Comparison of ENCODE assay signal across 11 mouse cellular contexts in genomic region chr5:67097106-67098050, GRCm38 (mm10). TPM values are rescaled to one million over a fixed set of nuclear protein-coding genes. Genes with fewer than 3 reads are reported as not detected.
A peak's percentile ranks its signal among the peaks of the same experiment; 100 is the strongest.
DNase-seq lines count a peak whose midpoint lies in the region; ATAC-seq and TF ChIP-seq lines count a peak whose summit lies in the region.
"Had no signal": no experiment of that assay in that cellular context is flagged by ENCODE, and none has a peak within 500 bp of the region (broad histone marks: within the 10 kb centered on the region; RNA-seq: fewer than 3 reads in every experiment).

No protein-coding gene starts in this region.

- no peak overlapping the region for H3K9ac ChIP-seq in forebrain, embryonic 11.5 days (ENCODE audit: low read length)
- H3K9ac ChIP-seq in forebrain, embryonic 16.5 days (replicated peaks; ENCODE audit: low read depth, low read length), result no peak overlapping the region
- H3K9ac ChIP-seq in neural tube, embryonic 11.5 days (ENCODE audit: low read length), result no peak overlapping the region

- H3K4me3 ChIP-seq in forebrain, embryonic 11.5 days (ENCODE audit: low read depth, low read length), result no peak overlapping the region
- H3K4me3 ChIP-seq in forebrain, embryonic 16.5 days (replicated peaks; ENCODE audit: low read length), result no peak overlapping the region
- H3K4me3 ChIP-seq in lung, adult 2 months (replicated peaks; ENCODE audit: extremely low read depth, low read depth, low read length), result no peak overlapping the region
- H3K4me3 ChIP-seq in neural tube, embryonic 11.5 days (ENCODE audit: low read depth, low read length), result no peak overlapping the region

- H3K27ac ChIP-seq in forebrain, embryonic 11.5 days (ENCODE audit: low read depth, low read length), result no peak overlapping the region
- no peak overlapping the region for H3K27ac ChIP-seq in forebrain, embryonic 16.5 days (ENCODE audit: low read length)
- H3K27ac ChIP-seq in neural tube, embryonic 11.5 days (ENCODE audit: low read depth, low read length), result no peak overlapping the region
- H3K27ac ChIP-seq: neural tube, embryonic 12.5 days had no signal

- peaks cover 15% of the 10 kb centered on the region for H3K4me1 ChIP-seq in forebrain, embryonic 11.5 days (replicated peaks; ENCODE audit: control insufficient read depth, insufficient read depth, low read length)
- H3K4me1 ChIP-seq in forebrain, embryonic 16.5 days (replicated peaks; ENCODE audit: control insufficient read depth, insufficient read depth, low read length), result peaks cover 7% of the 10 kb centered on the region
- H3K4me1 ChIP-seq in lung, adult 2 months (ENCODE audit: control insufficient read depth, insufficient read depth, low read length), result no peaks in the 10 kb centered on the region
- peaks cover 6% of the 10 kb centered on the region; the same call in 1 of the 2 replicates for H3K4me1 ChIP-seq in neural tube, embryonic 11.5 days (ENCODE audit: control insufficient read depth, insufficient read depth, low read length)

- ATAC-seq in forebrain, embryonic 11.5 days (replicated peaks; ENCODE audit: low FRiP score), result no peak
- ATAC-seq in forebrain, embryonic 16.5 days, result no peak
- ATAC-seq in neural tube, embryonic 11.5 days (ENCODE audit: insufficient read depth, low FRiP score, low TSS enrichment), result no peak

- H3K36me3 ChIP-seq in forebrain, embryonic 11.5 days (ENCODE audit: control insufficient read depth, insufficient read depth, low read length), result no peaks in the 10 kb centered on the region
- no peaks in the 10 kb centered on the region for H3K36me3 ChIP-seq in forebrain, embryonic 16.5 days (ENCODE audit: control insufficient read depth, insufficient read depth)
- no peaks in the 10 kb centered on the region for H3K36me3 ChIP-seq in neural tube, embryonic 11.5 days (ENCODE audit: control insufficient read depth, insufficient read depth, low read length)
- H3K36me3 ChIP-seq: neural tube, embryonic 12.5 days had no signal

- no peak overlapping the region for H3K4me2 ChIP-seq in forebrain, embryonic 11.5 days (ENCODE audit: low read depth, low read length, severe bottlenecking)
- no peak overlapping the region for H3K4me2 ChIP-seq in forebrain, embryonic 16.5 days (ENCODE audit: low read length)
- H3K4me2 ChIP-seq in neural tube, embryonic 11.5 days (ENCODE audit: low read depth), result no peak overlapping the region

- TF ChIP-seq POLR2A in lung, adult 2 months (IDR thresholded peaks at IDR 0.05; ENCODE audit: borderline replicate concordance, extremely low read depth, low read depth, low read length), result no peak

- under 1% methylated on average over 41 of the region's 41 CpGs for WGBS in forebrain, embryonic 11.5 days
- under 1% methylated on average over 41 of the region's 41 CpGs for WGBS in forebrain, embryonic 16.5 days
- whole genome bisulfite sequencing in lung, adult 2 months, result 5% methylated on average over 41 of the region's 41 CpGs
- 1% methylated on average over 41 of the region's 41 CpGs for WGBS in neural tube, embryonic 11.5 days

- TF ChIP-seq CTCF in lung, adult 2 months (IDR thresholded peaks at IDR 0.05; ENCODE audit: insufficient read depth, low read length), result no peak

- peaks cover 80% of the 10 kb centered on the region for H3K27me3 ChIP-seq in forebrain, embryonic 11.5 days (ENCODE audit: control insufficient read depth, insufficient read depth, low read length)
- H3K27me3 ChIP-seq in forebrain, embryonic 16.5 days (replicated peaks; ENCODE audit: control insufficient read depth, insufficient read depth, low read length), result peaks cover 67% of the 10 kb centered on the region
- H3K27me3 ChIP-seq in neural tube, embryonic 11.5 days (ENCODE audit: control insufficient read depth, insufficient read depth, low read length), result peaks cover 97% of the 10 kb centered on the region

- peak; percentile 60 for DNase-seq in forebrain, embryonic 11.5 days (ENCODE audit: low spot score)
- peak; percentile 16 for DNase-seq in lung, adult 2 months
- DNase-seq in lung, postnatal 10 days, result no peak
- peak; percentile 12 for DNase-seq in heart, postnatal 4 days
- DNase-seq in neural tube, embryonic 11.5 days (ENCODE audit: low spot score), result peak; percentile 53
- no peak for DNase-seq in B cell, adult 2 months
- no peak for DNase-seq in lung, postnatal 14 days
- DNase-seq: layer of hippocampus, postnatal 36 days had no signal

- no peaks in the 10 kb centered on the region for H3K9me3 ChIP-seq in forebrain, embryonic 11.5 days (ENCODE audit: control insufficient read depth, low read length)
- no peaks in the 10 kb centered on the region for H3K9me3 ChIP-seq in forebrain, embryonic 16.5 days (ENCODE audit: control insufficient read depth, low read length)
- H3K9me3 ChIP-seq in neural tube, embryonic 11.5 days (ENCODE audit: control insufficient read depth, low read length), result no peaks in the 10 kb centered on the region
- H3K9me3 ChIP-seq: neural tube, embryonic 12.5 days had no signal

RNA-seq across cellular contexts. Expression of gene Phox2b, which starts 1.7 kb away (rescaled TPM):
- 0.08 TPM in 1 of 2 replicates, not detected in the other for polyA plus RNA-seq in forebrain, embryonic 11.5 days (2014; fragmentation: Nextera tagmentation; extraction: Ambion mirVana)
- polyA plus RNA-seq in forebrain, embryonic 16.5 days (2015; fragmentation: Nextera tagmentation; extraction: Ambion mirVana), result not detected in 2 replicates
- 0.05 TPM in 2 replicates for polyA plus RNA-seq in lung, adult 2 months (2012; rRNA removed)
- under 1 TPM in 1 of 2 experiments, not detected in 1; 0.14 TPM for total RNA-seq in heart, postnatal 4 days (2021)
- polyA plus RNA-seq in neural tube, embryonic 11.5 days (2014; fragmentation: Nextera tagmentation; extraction: Ambion mirVana), result 1.5 and 3.2 TPM in 2 replicates
- total RNA-seq: gastrocnemius, adult 8-10 months; layer of hippocampus, postnatal 36 days had no signal

Comparison
In these comparisons a context has a peak if more than half of its experiments do, and no peak if none do; other contexts are left out.
1. DNase-seq: peak in forebrain, embryonic 11.5 days (single experiment), lung, adult 2 months (single experiment), heart, postnatal 4 days (single experiment) and neural tube, embryonic 11.5 days (single experiment); none in lung, postnatal 10 days (single experiment), B cell, adult 2 months (0 of 2) and lung, postnatal 14 days (single experiment).